Mouse (Mus musculus) inflammation-experienced regulatory T-cells, adult 16 weeks (primary cell): ENCODE measurements around the gene Tubg1. TPM values are rescaled to one million over a fixed set of nuclear protein-coding genes. Genes with fewer than 3 reads are reported as not detected.

Experiments
- polyA plus RNA-seq: library from polyadenylated mRNA; unstranded; fragments of 100-300 nt; shearing (Covaris generic); gene quantifications from one replicate; pipeline ENCODE4 v1.2.1, GENCODE M21; 2017

The Tubg1 gene
- polyA plus RNA-seq, result 49.2 TPM

DNA sequence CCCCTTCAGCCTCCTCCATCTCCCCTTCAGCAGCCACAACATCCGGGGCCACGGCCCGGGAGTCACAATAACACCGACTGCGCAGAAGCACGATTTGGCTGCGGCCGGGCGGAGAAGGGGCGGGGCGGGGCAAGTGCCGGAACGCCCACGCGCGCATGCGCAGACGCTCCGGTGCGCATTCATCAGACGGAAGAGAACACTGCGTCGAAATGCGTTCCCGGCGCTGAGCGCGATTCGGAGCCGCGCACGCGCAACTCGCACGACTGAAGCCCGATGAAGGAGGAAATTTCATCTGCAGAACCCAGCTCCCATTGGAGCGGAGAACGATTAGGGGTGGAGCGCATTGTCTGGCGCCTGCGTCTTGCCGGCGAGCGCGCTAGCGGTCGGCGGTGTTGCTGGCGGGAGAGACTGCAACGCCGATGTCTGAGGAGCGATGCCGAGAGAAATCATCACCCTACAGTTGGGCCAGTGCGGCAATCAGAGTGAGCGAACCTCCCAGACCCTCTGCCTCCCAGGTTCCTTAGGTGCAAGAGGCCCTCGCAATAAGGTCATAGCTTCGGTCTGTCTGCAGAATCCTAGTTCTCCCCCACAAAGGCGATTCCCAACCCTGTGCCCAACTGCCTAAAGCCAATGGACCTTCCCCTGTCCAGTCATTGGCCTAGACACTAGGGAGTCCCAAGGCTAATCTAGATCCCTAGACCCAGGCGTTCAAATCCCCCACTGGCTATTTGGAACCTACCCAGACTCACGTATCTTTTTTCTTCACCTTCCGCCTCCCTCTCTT lies at the start of gene Tubg1, which contains the start of gene Retreg3:
Tubg1 (plus strand) TSS at position 178 of the 784 bp plus-strand sequence.
Retreg3 (minus strand) TSS at position 133 of the 784 bp plus-strand sequence.

DNA sequence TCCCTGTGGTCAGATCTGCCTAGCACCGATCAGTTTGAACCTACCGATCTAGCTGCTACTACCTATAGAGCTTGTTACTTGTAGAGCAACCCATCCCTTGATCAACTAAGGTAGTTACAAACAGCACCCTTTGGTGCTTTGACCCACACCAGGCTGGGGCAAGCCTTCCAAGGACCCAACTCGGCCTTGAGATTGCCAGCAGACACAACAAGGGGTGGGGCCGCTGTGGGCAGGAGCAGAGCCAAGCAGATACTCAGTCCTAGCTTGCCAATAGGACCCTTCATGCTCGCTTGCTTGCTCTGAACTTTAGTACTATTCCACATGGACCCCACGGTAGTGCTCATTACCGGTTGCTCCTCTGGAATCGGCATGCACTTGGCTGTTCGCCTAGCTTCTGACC lies 41.6 kb upstream of the Tubg1 start, which contains the start of gene Hsd17b1:
Hsd17b1 (plus strand) TSS at position 291 of the 400 bp plus-strand sequence.

DNA sequence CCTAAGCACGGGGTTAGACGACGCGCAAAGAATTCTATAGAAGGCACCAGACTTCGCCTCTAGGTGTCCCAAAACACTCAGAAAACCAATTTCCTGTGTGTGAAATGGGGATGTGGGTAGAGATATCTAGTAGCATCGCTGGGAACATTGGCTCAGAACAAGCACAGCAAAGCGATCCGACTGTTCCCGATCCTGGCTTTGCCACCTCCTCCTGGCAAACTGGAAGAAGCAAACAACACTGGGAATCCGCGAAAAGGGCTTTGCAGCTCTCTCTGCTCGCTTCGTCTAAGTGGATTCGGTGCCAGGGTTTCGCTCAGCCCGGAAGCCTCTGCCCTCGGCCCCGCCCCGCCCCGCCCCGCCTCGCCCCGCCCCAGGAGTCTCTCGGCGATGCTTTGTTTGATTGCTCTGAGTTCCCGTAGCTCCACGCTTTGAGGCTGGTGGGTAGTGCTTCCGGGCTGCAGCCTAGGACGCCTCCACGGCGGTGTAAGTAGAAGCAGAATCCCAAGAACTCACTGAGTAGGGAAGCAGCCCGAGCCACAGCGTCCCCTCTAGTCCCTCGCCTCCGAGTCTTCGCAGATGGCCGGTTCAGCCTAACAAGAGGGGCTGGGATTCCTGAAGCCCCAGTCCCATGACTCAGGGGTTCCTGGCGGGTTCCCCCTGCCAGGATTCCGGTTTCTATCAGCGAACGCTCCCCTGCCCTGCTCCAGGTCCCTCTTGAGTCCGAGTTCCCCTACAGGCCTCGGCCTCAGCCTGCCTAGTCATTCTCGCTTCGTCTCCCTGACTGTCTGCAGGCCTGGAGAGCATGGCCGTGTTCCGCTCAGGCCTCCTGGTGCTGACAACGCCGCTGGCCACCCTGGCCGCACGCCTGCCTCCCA lies 37.3 kb upstream of the Tubg1 start, which contains the start of gene Coasy:
Coasy (plus strand) TSS at position 358 of the 875 bp plus-strand sequence.

DNA sequence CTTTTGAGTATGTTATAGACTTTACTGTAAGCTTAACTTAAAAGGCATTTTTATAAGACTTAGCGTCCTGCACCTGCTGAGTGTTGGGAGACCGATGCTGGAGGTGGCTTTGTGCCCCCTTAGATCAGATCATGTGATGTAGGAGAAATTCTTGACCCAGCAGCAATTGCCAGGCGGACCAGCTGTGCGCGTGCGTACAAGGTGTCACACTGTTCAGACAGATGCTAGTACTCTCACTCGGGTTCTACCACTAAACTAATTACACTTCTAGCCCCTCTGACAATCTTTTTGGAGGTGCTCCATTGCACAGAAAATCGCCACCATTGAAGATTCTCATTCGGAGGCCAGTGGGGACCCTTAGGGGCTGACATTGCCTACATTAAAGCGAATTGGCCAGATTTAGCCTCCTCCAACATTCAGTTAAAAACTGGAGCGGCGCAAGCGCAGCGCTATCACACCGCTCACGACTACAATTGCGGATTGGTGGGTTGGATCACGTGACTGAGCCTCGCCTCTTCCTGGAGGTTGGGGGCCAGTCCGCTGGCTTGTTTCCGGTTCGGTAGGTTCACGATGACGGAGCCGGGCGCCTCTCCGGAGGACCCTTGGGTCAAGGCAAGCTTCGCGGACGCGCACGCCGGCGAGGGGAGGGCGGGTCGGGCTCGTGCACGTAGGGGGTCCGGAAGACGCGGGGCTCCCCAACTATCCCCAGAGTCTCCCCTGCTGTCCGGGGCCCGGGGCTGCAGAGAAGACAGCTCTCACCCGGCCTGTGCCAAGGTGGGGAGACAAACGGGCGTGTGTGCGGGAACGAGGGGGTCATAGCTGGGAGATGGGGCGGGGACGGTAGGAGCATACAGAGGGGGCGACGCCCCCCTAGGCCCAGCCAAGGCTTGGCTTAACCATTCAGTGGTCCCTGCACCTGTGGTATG lies 32.7 kb upstream of the Tubg1 start, which contains the start of gene Mlx:
Mlx (plus strand) TSS at position 522 of the 926 bp plus-strand sequence.

DNA sequence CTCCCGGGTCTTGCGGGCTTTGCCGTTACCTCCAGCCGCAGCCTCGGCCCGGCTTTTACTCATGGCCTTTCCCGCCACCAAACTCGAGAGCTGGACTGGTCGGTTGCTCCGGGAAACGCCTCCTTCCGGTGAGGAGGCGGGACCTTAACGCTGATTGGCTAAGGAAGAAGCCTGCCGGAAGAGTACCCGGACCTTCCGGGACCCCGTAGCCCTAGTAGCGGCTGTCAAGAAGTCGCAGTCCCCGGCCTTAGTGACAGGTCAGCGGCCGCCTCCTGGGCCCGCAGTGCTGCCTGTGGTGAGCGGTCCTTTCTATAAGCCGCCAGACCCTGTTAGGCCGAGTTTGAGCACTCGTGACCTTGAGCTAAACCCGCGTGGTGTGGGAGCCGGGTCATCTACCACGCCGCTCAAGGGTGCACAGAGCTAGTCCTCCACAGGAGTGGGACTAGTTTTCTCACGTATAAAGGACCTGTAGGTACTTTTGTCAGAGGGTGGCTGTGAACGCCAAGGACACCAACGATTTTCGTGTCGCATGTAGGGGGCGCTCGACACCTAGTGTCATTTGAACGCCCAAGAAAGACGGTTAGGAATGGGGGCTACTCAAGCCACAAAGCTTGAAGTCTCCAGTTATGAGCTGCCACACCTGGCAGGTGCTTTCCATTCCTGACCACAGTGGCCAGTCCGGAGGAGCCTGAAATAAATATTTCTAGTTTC lies 24.3 kb upstream of the Tubg1 start, which contains the start of gene Psmc3ip:
Psmc3ip (minus strand) TSS at position 123 of the 711 bp plus-strand sequence.

DNA sequence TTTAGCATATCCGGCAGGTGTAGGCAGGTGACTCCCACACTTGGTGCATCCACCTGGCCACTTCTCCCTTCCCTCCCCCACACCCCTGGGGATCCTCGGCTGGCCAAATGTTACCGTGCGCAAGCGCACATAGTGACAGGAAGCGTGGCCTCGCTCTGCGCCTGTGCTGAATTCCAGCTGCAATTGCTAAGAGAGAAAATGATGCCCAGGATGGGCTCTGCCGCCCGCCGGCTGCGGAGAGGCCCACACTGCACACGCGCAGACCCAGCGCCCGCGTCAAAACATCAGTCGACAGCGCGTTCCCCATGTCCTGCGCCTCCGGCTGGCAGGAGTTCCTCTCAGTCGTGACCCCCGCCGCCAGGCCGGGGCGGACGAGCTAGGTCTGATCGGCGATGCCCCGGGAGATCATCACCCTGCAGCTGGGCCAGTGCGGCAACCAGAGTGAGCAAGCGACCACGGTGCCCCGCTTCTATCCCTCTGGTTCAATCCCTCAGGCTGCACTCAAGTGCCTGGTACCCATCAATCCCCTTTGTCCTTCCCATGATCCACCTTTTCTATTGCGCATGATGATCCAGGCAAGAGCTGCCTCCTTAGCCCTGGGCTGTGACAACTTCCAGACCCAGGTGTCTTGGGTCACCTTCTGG lies 36.1 kb downstream of the Tubg1 start, which contains the start of gene Tubg2:
Tubg2 (plus strand) TSS at position 180 of the 644 bp plus-strand sequence.

DNA sequence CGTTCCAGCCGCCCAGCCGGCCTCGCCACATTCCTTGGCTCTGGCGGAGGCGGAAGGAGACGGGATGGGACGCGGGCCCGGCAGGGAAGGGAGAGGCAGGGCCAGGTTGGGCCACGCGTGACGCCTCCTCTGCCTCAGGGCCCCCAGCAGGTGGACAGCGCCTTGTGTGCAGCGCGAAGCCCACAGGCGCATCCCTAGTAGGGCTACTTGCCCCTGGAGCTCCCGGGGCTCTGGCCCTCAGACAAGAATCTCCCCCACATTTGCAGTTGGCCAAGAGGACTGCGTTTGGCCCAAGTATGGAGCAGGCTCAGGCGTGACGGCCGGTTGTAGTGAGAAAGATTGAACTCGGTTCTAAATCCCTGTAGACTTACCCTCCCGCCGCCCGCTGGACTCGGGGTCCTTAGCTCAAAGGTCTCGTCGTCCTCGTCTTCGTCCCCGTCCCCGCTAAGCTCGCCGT lies 50.6 kb downstream of the Tubg1 start, which contains the start of gene Cntnap1:
Cntnap1 (plus strand) TSS at position 170 of the 457 bp plus-strand sequence.

DNA sequence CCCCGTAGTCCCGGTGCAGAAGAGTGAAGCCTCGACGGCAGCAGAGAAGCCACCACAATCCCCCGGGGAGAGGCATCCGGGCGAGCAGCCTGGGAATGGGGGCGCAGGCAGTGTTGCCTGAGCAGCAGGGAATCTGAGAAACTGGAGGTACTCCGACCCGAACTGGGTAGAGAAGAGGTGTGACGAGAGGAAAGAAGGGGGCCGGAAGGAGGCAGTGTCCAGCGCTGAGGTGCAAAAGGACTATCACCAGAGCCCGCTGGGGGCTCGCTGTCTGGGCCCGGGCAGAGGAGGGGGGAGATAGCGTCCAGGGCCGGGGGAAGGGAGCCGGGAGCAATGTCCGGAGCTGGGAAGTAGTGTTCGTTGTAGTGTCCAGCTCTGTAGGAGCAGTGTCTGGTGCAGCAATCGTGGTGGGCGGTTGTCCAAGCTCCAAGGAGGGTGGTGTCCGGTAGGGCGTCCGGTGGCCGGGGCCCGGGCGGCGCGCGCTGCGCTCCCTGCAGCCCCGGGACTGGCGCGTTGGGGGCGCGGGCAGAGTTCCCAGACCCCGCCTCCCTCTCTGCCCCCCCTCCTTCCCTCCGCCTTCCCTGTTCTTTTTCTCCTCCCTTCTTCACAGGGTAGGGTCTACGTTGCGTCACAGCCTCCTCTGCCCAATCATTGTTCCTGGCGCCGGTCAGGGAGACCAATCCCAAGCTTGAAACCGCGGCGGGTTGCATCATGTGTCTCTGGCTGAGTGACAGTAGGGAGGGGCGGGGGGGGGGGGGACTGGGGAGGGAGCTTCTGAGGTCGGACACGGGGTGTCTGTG lies 51.3 kb downstream of the Tubg1 start, which contains the start of gene Plekhh3:
Plekhh3 (minus strand) TSS at position 541 of the 800 bp plus-strand sequence.

DNA sequence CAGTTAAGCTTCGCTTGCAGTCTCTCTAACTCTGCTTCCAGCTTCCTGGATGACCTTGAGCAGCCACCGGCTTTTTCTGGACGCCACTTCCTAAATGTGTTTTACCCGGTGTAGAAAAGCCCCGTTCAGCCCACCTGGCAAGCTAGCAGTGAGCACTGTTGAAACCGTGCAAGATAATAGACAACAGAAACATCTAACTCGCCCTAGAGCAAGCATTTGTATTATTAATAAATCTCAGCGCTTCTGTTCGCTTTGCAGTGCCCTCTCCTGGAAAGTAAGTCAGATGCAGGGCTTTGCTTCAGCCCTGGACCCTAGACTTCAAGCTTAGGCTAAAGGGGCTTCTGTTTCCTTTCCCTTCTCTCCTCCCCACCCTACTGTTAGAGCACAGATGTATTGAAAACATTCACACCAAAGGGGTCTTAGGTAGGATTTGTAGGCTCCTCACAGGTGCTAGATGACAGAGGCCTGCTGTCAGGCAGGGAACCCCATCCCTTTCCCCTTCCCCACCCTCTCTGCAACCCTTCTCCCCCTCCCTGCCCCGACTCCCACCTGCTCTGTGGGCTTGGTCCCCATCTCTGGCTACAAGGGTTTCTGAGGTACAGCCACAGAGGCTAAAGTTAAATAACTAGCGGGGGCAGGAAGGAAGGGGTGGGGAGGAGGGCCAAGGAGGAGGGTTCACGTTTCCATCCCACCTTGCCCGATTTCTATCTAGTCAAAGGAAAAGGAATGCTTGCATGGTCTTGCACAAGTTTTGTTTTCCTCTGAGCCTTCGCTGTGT lies 55.3 kb downstream of the Tubg1 start, which contains the start of gene Ccr10:
Ccr10 (minus strand) TSS at position 593 of the 778 bp plus-strand sequence.

Other genes starting within 250 kb of the Tubg1 start
- gene Stat3, start 180.4 kb upstream of the Tubg1 start, polyA plus RNA-seq, result 363 TPM
- 0.22 TPM for gene Cavin1, start 149.1 kb upstream of the Tubg1 start, polyA plus RNA-seq
- 9.1 TPM for gene Atp6v0a1, start 110.5 kb upstream of the Tubg1 start, polyA plus RNA-seq
- 9.0 TPM for gene Naglu, start 49.9 kb upstream of the Tubg1 start, polyA plus RNA-seq
- 0.51 TPM for gene Hsd17b1, start 41.5 kb upstream of the Tubg1 start, polyA plus RNA-seq
- 39.8 TPM for gene Coasy, start 37.4 kb upstream of the Tubg1 start, polyA plus RNA-seq
- 114 TPM for gene Mlx, start 32.7 kb upstream of the Tubg1 start, polyA plus RNA-seq
- gene Psmc3ip, start 24.5 kb upstream of the Tubg1 start, polyA plus RNA-seq, result 7.8 TPM
- gene Retreg3, start within 50 bp of the Tubg1 start, polyA plus RNA-seq, result 66.3 TPM
- 4.6 TPM for gene Tubg2, start 36.0 kb downstream of the Tubg1 start, polyA plus RNA-seq
- gene Cntnap1, start 50.6 kb downstream of the Tubg1 start, polyA plus RNA-seq, result 0.16 TPM
- gene Plekhh3, start 51.4 kb downstream of the Tubg1 start, polyA plus RNA-seq, result not detected
- gene Ccr10, start 55.5 kb downstream of the Tubg1 start, polyA plus RNA-seq, result 3.3 TPM
- 115 TPM for gene Ezh1, start 106.5 kb downstream of the Tubg1 start, polyA plus RNA-seq
- not detected for gene Ramp2, start 126.1 kb downstream of the Tubg1 start, polyA plus RNA-seq
- 152 TPM for gene Vps25, start 133.8 kb downstream of the Tubg1 start, polyA plus RNA-seq
- gene Wnk4, start 140.6 kb downstream of the Tubg1 start, polyA plus RNA-seq, result 6.4 TPM
- 0.34 TPM for gene Cntd1, start 159.1 kb downstream of the Tubg1 start, polyA plus RNA-seq
- gene Coa3, start 159.2 kb downstream of the Tubg1 start, polyA plus RNA-seq, result 125 TPM
- 231 TPM for gene Becn1, start 182.3 kb downstream of the Tubg1 start, polyA plus RNA-seq
- 169 TPM for gene Psme3, start 196.3 kb downstream of the Tubg1 start, polyA plus RNA-seq
- 3.2 TPM for gene Aoc2, start 205.1 kb downstream of the Tubg1 start, polyA plus RNA-seq
- not detected for gene Aoc3, start 210.7 kb downstream of the Tubg1 start, polyA plus RNA-seq
- not detected for gene G6pc, start 247.6 kb downstream of the Tubg1 start, polyA plus RNA-seq